Mouse (Mus musculus) kidney, postnatal 25 days (tissue): ENCODE measurements around the gene Cbfa2t3.
"Not testable (repeated sequence)": the region's sequence is repeated elsewhere in the genome, so short reads cannot be mapped to it uniquely, and the experiment has no call there.

Experiments
- DNase-seq, 2 experiments: peaks; one replicate each; pipeline ENCODE4 v3.0.0; 2021; ENCODE audit warnings: mixed read lengths in 2 of 2

The Cbfa2t3 gene

GRCm38 (mm10) chr8:122635878-122636802, 62.8 kb downstream of the Cbfa2t3 start:
- no peak for DNase-seq

DNA sequence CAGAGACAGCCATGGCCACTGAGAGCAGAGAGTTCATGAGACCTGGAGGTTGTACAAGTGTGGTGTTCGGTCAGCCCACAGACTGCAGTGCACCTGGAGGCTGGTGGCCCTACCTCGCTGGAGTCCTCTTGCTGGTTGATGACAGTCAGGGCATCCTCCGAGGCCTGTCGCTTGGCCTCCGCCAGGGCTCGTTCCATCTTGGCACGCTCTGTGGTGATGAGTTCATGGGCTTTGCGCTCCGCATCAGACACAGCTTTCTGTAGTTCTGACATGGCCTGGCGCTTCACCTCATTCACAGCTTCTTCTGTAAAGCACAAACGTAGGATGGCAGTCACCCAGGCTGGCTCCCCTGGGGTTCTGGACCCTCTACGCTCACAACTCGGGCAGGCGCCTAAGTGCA, 65.7 kb downstream of the Cbfa2t3 start:
- DNase-seq, result no peak

- DNase-seq, result not testable (repeated sequence)
Measured at GRCm38 (mm10) chr8:122632134-122632533, 66.8 kb downstream of the Cbfa2t3 start.

GRCm38 (mm10) chr8:122630696-122631095, 68.2 kb downstream of the Cbfa2t3 start:
- peak; percentile 42 to 75 for DNase-seq

- DNase-seq, result no peak
Measured at GRCm38 (mm10) chr8:122629388-122629787, 69.5 kb downstream of the Cbfa2t3 start.

GRCm38 (mm10) chr8:122626896-122627295, 72.0 kb downstream of the Cbfa2t3 start:
- DNase-seq, result peak in 1 of 2 experiments; percentile 47

DNA sequence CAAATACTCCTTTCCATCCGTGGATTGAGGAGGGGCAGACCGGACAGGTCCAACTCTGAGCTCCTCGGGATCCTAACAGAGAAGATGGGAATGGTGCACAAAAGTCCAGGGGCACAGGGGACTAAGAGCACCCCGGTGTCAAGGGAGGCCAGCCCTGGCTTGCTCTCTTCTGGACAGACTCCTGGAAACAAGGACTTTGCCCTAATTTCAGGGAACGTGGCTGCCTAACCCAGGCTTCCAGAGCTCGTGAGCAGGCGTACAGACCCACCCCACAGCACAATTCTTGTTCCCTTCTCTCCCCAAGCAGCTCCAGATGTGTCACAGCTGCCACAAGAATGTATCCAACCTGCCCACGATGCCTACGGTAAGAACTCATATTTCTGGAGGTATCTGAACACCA, 73.1 kb downstream of the Cbfa2t3 start:
- DNase-seq, result peak in 1 of 2 experiments; percentile 42

GRCm38 (mm10) chr8:122624653-122625052, 74.3 kb downstream of the Cbfa2t3 start:
- no peak for DNase-seq

DNA sequence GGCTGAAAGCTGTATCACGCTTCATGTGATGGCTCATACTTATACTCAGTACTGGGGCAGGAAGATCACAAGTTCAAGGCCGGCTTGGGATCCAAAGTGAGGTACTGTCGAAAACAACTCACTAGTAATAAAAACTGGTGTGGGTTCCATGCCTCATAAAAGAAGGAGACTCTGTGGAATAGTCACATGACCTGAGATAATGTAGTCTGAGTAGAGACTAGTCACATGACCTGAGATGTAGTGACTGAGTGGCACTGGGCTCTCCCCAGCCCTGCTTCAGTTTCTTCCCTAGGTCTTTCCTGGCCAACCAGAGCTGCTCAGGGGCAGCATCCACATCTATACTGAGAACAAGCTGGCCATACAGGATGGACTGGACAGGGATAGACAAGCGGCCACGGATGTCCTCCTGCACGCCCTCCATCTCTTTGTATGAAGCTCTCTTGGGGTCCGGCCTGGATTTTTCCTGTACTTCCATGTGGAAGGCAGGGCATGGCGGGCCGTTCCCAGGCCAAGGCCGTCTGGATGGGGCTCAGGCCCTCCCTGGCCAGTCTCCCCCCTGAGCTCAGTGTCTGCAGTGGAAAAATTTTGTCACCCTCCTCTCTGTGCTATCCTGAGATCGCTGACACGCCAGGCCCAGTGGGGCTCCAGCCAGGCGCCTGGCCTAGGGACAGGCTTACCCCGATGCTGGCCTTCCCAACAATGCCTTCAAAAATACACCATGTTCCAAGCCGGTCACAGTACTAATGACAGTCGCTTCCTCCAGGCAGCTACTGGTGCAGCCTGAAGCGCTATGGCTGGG, 74.9 kb downstream of the Cbfa2t3 start:
- DNase-seq, result no peak

DNA sequence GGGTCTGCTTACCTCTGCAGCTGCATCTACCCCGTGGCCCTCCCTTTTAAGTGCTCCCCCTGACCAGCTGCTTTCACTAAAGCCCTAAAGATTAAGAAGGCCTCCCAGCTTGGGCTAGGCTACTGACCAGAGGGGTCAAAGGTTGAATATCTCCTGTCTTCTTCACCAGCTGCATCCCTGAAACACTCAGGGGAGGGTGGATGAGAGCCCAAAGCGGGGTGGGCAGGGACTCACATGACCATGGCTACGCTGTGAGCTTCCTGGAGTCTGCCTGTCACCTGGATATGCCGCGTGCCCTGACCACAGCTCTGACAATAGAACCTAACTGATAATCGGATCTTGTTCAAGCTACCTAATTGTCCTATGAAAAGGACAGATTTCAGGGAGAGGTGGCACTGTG, 76.2 kb downstream of the Cbfa2t3 start, which contains the start of gene Pabpn1l:
TSS of gene Pabpn1l (minus strand) at position 13 of the 400 bp plus-strand sequence.
- DNase-seq, result peak in 1 of 2 experiments; percentile 58

DNA sequence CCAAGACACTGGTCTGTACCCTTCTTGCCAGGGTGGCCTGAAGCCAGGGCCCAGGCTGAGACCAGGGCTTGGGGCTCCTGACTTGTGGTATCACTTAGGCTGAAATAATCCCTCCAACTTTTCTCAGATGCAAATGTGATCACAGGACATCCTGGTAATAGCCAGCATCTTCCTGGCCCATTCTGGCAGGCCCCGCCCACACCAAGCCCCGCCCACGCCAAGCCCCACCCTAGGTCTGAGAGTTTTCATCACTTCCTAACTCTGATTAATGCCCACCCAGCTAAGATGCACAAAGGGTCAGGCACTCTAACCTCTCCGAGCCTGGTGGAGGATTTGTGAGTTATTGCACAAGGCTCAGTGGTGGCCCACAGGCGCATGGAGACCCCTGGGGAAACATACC, 78.5 kb downstream of the Cbfa2t3 start:
- no peak for DNase-seq

- no peak for DNase-seq
Measured at GRCm38 (mm10) chr8:122618660-122619378, 80.1 kb downstream of the Cbfa2t3 start.

DNA sequence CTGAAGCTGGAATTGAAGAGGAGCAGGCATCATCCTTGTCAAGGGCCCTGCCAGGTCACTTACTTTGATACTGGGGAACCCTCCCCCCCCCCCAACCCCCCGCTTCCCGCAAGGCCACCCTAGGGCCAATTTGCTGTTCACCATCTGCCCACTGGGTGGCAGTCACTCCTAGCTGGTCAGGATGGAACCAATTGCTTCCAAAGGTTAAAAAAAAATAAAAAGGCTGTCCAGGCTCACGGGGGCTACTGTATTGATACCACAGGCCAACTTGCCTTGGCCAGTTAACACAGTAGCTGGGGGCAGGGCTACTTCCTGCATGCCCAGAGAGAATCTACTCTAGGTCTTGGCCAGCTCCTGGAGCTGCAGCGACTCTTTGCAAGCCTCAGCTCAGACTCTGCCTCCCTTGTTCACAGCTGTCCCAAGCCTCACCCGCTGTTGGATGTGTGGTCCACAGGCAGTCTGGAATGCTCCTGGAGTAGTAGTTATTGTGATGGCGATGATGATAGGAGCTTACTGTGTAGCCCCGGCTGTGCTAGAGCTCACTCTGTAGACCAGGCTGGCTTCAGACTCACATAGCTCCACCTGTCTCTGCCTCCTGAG, 80.9 kb downstream of the Cbfa2t3 start:
- DNase-seq, result peak; percentile 87 to 92

DNA sequence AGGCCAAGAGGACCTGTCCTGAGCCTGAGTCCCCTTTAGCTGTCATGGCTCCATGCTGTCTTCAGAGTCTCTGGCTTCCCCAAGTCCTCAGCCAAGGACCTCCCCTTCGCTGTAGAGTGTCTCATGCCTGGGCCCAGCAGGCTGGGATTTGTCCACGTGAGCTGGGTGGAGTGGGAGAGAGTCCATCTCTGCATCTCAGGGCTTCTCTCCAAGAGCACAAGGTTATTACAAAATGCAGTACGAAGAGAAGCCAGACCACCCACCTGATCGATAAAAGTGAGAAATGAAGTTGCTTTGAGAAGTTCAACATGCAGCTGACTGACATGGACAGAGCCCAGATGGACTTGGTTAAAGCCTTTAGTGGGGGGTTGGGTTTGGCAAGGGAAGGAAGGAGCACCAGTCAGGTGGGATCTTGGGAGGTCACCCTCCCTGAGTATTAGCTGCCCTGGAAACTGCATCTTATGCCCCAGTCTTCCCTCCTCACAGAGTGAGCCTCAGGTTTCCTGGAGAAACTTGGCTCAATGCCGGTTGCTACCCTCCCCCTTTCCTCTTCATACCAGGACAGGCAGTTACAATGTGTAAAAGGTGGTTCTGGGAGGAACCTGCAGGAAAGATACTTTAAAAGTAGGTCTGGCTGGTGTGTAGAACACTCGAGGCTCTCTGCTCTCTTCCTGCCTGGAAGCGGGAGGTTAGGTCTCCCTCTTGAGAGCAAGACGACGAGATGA, 82.6 kb downstream of the Cbfa2t3 start:
- DNase-seq, result no peak

- peak; percentile 97 to 98 for DNase-seq
Measured at GRCm38 (mm10) chr8:122611295-122612133, 87.4 kb downstream of the Cbfa2t3 start, which contains the start of the genes Galns and Trappc2l. Galns (minus strand) TSS chr8:122611463. Trappc2l (plus strand) TSS chr8:122611640.

DNA sequence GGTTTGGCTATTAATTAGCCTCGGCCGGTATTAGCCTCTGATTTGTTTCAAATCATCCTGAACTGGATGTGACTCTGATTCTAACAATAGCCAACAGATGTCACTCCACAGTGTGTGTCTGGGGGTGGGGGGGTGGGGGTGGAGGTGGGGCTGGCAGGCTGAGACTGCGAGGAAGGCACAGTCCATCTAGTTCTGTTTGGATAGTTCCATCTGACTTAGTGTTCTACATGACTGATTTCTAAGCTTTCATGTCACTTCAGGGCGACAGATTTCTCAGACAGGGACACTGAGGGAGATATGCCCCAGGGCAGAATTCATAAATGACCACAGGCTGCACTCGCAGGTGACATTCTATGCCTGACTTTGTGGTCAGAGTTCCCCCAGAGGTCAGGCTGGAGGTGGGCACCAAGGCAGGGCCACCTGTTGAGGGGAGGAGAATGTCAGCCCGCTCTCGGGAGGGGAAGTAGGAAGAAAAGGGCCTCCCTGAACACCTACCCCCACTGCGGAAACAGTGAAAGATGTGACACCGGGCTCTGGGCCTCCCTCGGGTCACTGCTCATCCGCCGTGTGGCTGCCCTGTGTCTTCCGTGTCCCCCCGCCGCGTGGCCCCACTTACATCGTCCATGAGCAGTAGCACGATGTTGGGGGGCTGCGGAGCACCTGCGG, 88.2 kb downstream of the Cbfa2t3 start:
- no peak for DNase-seq

GRCm38 (mm10) chr8:122610209-122610608, 88.7 kb downstream of the Cbfa2t3 start:
- DNase-seq, result no peak

DNA sequence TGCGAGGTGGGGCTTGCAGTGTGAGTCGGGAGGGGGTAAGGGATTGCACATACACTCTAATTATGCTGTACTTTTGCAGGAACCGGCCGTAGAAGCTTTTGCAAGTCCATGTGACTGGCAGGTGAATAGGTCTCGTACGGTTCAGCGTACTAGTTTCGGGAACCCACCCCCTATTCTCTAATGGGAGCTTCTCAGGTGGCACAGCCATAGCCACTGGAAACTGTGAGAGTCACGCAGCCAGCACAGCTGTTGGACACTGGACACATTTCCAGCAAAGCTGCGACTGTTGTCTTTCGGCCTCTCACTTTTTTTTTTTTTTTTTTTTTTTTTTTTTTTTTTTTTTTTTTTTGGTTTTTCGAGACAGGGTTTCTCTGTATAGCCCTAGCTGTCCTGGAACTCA, 92.1 kb downstream of the Cbfa2t3 start:
- DNase-seq, result no peak

DNA sequence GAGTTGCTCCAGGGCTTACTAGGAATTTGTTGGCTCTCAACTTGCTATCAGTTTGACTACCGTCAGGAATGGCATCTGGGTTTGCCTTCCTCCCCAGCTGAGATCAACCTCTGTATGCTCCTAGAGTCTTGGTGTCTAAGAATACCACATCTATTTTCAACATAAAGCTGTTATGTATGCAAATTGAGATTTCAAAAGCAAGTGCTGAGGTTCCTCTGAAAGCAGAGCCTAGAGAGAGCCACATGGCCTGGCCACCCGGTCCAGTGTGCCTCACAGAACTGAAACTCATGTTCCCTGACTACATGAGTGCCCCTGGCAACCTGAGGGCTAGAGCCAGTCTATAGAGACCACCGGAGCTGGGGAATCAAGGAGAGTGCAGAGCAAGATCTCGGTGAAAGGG, 93.5 kb downstream of the Cbfa2t3 start:
- no peak for DNase-seq

- DNase-seq, result no peak
Measured at GRCm38 (mm10) chr8:122604640-122605039, 94.3 kb downstream of the Cbfa2t3 start.
